Mouse (Mus musculus) layer of hippocampus, adult 2 months (tissue): Measurements from ENCODE around the gene Eno2. TPM values are rescaled to one million over a fixed set of nuclear protein-coding genes. Genes with fewer than 3 reads are reported as not detected.
"Not testable (repeated sequence)": the region's sequence is repeated elsewhere in the genome, so short reads cannot be mapped to it uniquely, and the experiment has no call there.

Experiments
- DNase-seq, 2 experiments: peaks; one replicate each; pipeline ENCODE4 v3.0.0; 2022; ENCODE audit warnings: low spot score in 2 of 2
- H3K27ac ChIP-seq: fragments of 200-600 bp; 2 replicates; pipeline ENCODE4 v1.8.1; 2022
- H3K4me3 ChIP-seq: fragments of 200-600 bp; 2 replicates; pipeline ENCODE4 v1.8.1; 2022; ENCODE audit warnings: mild to moderate bottlenecking
- CTCF ChIP-seq: fragments of 200-600 bp; conservative IDR thresholded peaks from 2 replicates; pipeline ENCODE4 v1.8.1; 2022; ENCODE audit warnings: antibody characterized with exemption, mild to moderate bottlenecking, moderate library complexity
- total RNA-seq, 2 experiments: library from RNA; stranded (reverse); gene quantifications; 2 replicates each; pipeline ENCODE4 v1.2.3; 2021

Eno2 gene
- total RNA-seq, 2 experiments from 2014 or later, result 981 to 1,025 TPM

DNA sequence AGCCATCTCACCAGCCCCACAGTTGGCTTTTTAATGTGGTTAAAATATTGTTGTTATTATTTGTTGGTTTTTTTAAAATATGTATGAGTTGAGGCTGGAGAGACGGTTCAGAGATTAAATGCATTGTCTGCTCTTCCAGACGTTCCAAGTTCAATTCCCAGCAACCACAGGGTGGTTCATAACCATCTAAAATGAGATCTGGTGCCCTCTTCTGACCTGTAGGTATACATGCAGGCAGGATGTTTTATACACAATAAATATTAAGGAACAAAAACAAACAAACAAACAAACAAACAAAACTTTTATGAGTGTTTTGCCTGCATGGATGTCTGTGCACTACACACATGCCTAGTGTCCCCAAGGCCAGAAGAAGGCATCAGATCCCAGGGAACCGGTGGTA is 33.6 kb upstream of the Eno2 start:
- Histone ChIP-seq H3K27ac (no peak overlapping the region), H3K4me3 (no peak overlapping the region)
- peak; percentile 27; the same call in 1 of the 2 replicates for TF ChIP-seq CTCF
- no peak for DNase-seq

GRCm38 (mm10) chr6:124802400-124802799 is 32.9 kb upstream of the Eno2 start:
- not testable (repeated sequence) for H3K27ac ChIP-seq, DNase-seq, H3K4me3 ChIP-seq

DNA sequence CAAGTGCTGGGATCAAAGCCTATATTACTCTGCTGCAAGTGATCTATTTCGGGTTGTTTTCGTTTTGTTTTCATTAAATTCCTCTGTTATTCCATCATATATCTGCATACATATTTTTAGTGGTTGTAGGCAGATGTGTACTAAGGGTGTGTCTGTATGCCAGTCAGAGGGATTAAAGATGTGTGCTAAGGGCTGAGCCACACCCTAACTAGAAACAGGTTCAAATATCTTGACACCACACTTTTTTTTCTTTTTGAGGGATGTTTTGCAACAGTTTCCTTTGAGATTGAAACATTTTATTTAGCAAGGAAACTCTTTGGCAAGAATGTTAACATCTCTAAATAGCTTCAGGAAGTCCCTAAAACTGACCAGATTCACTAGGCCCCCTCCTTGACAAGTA is 26.7 kb upstream of the Eno2 start:
- Histone ChIP-seq H3K27ac (peak overlapping the region; percentile 39; the same call in 1 of the 2 replicates), H3K4me3 (no peak overlapping the region)
- no peak for TF ChIP-seq CTCF
- DNase-seq, result no peak

DNA sequence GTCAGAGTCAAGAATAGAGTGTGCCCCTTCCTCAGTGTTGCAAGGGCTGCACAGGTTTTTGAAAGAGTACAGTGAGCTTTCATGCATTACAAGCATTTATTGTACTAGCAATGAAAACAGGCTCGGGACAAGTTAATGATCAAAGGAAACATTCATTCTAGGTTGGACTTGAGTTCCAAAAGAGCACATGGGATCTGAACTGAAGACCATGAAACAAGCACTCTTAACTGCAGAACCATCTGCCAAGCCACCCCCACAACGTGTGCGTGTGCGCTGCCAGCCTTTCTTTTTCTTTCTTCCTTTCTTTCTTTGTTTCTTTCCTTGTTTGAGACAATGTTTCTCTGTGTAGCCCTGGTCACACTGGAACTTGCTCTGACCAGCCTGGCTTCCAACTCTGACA is 26.3 kb upstream of the Eno2 start:
- Histone ChIP-seq H3K27ac (peak overlapping the region; percentile 39; the same call in 1 of the 2 replicates), H3K4me3 (no peak overlapping the region)
- no peak for TF ChIP-seq CTCF
- DNase-seq, result no peak

- no peak for DNase-seq
- Histone ChIP-seq H3K4me3 (no peak overlapping the region), H3K27ac (no peak overlapping the region)
- TF ChIP-seq CTCF, result no peak
Observed at GRCm38 (mm10) chr6:124791911-124792310, 22.4 kb upstream of the Eno2 start.

GRCm38 (mm10) chr6:124790121-124790520 is 20.6 kb upstream of the Eno2 start:
- Histone ChIP-seq H3K4me3 (no peak overlapping the region), H3K27ac (no peak overlapping the region)
- DNase-seq, result no peak
- TF ChIP-seq CTCF, result no peak

DNA sequence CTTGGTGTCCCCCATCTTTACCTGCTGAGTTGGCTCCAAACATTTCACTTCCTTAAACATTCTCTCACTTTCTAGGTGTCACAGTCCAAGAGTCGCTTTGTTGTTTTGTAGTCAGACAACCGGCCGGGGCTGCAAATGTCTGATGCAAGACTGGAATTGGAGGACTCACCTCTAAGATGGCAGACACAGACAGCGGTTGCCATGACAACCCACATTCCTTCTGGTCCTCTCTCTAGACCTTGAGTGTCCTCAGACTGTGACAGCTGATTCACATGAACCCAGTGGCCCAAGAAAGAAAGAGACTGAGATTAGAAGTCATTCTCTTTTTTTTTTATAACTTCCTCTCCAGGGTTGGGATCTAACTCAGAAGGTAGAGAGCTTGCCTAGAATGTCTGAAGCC is 20.0 kb upstream of the Eno2 start:
- H3K27ac ChIP-seq, result no peak overlapping the region
- no peak for DNase-seq
- no peak for TF ChIP-seq CTCF
- no peak overlapping the region for H3K4me3 ChIP-seq

DNA sequence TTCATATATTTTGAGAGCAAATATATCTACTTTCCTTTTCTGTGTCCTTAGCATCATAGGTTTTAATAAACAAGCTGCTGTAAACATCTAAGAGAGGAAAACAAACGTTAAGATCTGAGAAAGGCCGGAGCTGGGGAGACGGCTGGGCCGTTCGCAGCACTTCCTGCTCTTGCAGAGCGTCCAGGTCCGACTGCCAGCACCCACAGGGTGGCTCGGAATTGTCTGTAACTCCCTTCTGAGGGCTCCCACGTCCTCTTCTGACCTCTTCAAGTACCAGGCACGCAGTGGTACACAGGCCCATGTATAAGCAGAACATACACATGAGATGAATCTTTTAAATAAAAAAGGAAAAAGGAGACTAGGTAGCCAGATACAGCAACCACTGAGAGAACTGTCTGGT is 18.2 kb upstream of the Eno2 start:
- no peak for TF ChIP-seq CTCF
- no peak for DNase-seq
- Histone ChIP-seq H3K27ac (no peak overlapping the region), H3K4me3 (no peak overlapping the region)

DNA sequence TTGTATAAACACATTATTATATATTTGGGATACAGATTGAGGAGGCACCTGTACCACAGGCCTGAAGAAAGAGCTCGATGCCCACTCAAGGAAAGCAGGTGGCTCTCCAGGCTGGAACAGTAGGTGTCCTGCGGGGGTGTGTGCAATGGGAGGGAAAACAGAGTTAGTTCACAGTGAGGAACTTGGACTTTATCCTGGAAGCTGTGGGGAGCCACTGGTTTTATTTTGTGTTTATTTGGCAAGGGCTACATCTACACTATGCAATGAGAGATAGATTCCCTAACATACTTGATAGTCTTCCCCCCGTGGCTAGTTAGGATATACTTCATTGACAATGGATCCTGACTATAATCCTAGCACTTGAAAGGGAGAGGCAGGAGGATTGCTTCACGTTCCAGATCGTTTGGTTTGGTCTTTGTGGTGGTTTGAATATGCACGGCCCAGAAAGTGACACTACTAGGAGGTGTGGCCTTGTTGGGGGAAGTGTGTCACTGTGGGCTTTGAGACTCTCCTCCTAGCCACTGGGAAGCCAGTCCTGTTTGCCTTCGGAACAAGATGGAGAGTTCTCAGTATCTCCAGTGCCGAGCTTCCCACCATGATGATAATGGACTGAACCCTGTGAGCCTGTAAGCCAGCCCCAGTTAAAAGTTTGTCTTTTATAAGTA is 17.4 kb upstream of the Eno2 start:
- no peak overlapping the region for H3K4me3 ChIP-seq
- TF ChIP-seq CTCF, result no peak
- no peak for DNase-seq
- H3K27ac ChIP-seq, result peak overlapping the region; percentile 10; the same call in 1 of the 2 replicates

DNA sequence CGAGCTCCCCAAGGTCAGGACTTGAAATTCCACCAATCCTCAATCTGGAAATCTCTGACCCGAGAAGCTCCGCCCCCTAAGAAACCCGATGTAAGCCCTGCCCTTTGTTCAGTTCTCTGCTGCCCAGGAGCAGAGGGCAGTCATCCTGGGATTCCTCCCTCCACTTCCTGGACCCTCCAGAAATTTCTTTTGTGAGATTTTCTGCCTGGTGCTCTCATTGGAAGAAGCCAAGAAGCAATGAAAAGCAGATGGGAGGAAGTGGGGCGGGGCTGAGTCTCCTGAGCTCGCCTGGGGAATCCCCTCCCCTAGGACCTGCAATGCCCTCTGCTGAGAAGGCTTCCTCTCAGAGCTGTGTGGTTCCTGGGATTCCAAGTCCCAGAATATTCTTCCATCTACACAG is 13.0 kb upstream of the Eno2 start:
- no peak for TF ChIP-seq CTCF
- no peak for DNase-seq
- Histone ChIP-seq H3K4me3 (no peak overlapping the region), H3K27ac (no peak overlapping the region)

DNA sequence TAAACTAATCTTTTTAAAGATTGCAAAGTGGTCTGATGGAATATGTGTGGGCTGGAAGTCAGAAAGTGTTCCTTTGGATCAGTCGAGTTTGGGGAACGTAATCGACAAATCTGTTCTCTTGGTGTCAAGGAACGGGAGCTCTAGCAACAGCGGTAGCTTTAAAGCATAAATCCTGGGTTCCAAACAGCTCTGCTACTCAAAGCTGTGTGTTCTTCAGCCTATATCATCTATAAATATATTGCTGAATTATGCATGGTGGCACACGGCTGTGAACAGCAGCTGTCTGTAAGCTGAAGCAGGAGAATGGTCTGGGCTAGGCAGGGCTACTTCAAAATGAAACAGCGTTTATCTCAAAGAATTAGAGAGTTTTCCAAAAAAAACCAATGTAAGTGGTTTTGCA is 11.4 kb upstream of the Eno2 start:
- peak overlapping the region; percentile 16; the same call in 1 of the 2 replicates for H3K27ac ChIP-seq
- no peak for DNase-seq
- H3K4me3 ChIP-seq, result no peak overlapping the region
- no peak for TF ChIP-seq CTCF

- Histone ChIP-seq H3K4me3 (peak overlapping the region; percentile 38), H3K27ac (peak overlapping the region; percentile 46; the same call in 1 of the 2 replicates)
- no peak for DNase-seq
- no peak for TF ChIP-seq CTCF
Observed at GRCm38 (mm10) chr6:124779984-124780416, 10.5 kb upstream of the Eno2 start.

DNA sequence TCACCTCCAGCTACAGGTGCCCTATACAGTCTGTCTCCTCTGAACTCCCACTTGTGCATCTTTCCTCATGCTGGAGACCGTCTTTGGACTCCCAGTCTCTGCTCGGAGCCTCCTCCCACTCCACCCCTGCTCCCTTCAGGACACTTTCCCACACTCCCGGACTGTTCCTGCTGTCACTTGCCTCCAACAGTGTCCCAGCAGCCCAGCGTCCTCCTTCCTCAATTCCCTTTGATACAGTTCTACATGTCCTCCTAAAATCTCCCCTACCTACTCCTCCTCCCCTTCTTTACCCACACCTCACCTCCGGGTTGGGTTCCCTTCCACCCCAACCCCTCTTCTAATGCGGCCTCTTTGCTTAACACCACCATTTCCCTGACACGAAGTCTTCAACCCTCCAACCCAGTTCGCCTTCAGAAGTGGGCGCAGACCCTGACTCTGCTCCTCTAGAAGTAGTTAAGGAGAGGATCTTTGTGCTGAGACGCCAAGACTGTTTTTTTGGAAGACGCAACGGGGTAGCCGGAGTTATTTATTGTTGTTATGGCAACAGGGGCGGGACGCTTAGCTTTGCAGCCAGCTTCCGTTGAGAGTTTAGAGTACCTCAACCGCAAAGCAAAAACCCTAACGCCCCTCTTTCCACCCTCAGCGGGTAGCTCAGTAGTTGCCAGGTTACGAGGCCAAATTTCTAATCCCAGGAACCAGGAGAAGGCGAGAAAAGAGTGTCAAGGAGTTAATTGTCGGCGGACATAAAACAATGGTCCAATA is 9.9 kb upstream of the Eno2 start, which contains the start of gene Lrrc23:
Gene Lrrc23, minus strand, starts transcription at position 506 of the 762 bp plus-strand sequence.
- H3K4me3 ChIP-seq, result peak within 1 kb of the TSS; percentile 38
- peak within 1 kb of the TSS; percentile 46; the same call in 1 of the 2 replicates for H3K27ac ChIP-seq
- TF ChIP-seq CTCF, result no peak
- no peak for DNase-seq
